Mouse (Mus musculus) thymus, adult 2 months (tissue): ENCODE results near the gene Fgfr2. TPM values are rescaled to one million over a fixed set of nuclear protein-coding genes. Genes with fewer than 3 reads are reported as not detected.

Experiments
- DNase-seq: peaks from one replicate; pipeline ENCODE4 v3.0.0; 2021
- H3K27ac ChIP-seq: fragments of 200-500 bp; 2 replicates; pipeline ENCODE4 v1.5.1; 2012; ENCODE audit warnings: low read length, control low read depth; ENCODE audit not compliant: control insufficient read depth, insufficient read depth
- H3K27me3 ChIP-seq: fragments of 200-500 bp; 2 replicates; pipeline ENCODE4 v1.6.1; 2012; ENCODE audit warnings: mild to moderate bottlenecking, low read length, moderate library complexity, mixed read lengths; ENCODE audit not compliant: control insufficient read depth, insufficient read depth
- H3K36me3 ChIP-seq: fragments of 200-500 bp; 2 replicates; pipeline ENCODE4 v1.6.1; 2012; ENCODE audit warnings: mild to moderate bottlenecking, low read length, moderate library complexity; ENCODE audit not compliant: control insufficient read depth, insufficient read depth
- H3K4me1 ChIP-seq: fragments of 200-500 bp; replicated peaks from 2 replicates; pipeline ENCODE4 v1.6.1; 2012; ENCODE audit warnings: low read length; ENCODE audit not compliant: control insufficient read depth, insufficient read depth
- H3K4me3 ChIP-seq: fragments of 200-500 bp; 2 replicates; pipeline ENCODE4 v1.5.1; 2012; ENCODE audit warnings: mild to moderate bottlenecking, low read length, control low read depth, moderate library complexity; ENCODE audit not compliant: control insufficient read depth, insufficient read depth
- CTCF ChIP-seq: fragments of 200-500 bp; IDR thresholded peaks from 2 replicates; pipeline ENCODE4 v1.5.1; 2012; ENCODE audit warnings: mild to moderate bottlenecking, control low read depth, low read length, moderate library complexity, borderline replicate concordance; ENCODE audit not compliant: control insufficient read depth, poor library complexity, insufficient read depth; ENCODE audit errors: extremely low read depth
- POLR2A ChIP-seq: fragments of 200-500 bp; IDR thresholded peaks from 2 replicates; pipeline ENCODE4 v1.6.1; 2012; ENCODE audit warnings: mild to moderate bottlenecking, low read length, control low read depth, moderate library complexity; ENCODE audit not compliant: control insufficient read depth, poor library complexity, insufficient read depth; ENCODE audit errors: extremely low read depth
- WGBS: fragments of 180-500 bp; shearing (Covaris S2); methylation state at CpG from one replicate; pipeline ENCODE4 v1.1.7; 2018; 5-methylcytosine and 5-hydroxymethylcytosine counted together
- polyA plus RNA-seq: library from polyadenylated mRNA; depleted of rRNA; stranded (reverse); fragments of >200 nt; gene quantifications from 2 replicates; pipeline ENCODE4 v1.2.3, GENCODE M21; 2012

Fgfr2 gene
- polyA plus RNA-seq, 1 experiment = 12.1 TPM

DNA sequence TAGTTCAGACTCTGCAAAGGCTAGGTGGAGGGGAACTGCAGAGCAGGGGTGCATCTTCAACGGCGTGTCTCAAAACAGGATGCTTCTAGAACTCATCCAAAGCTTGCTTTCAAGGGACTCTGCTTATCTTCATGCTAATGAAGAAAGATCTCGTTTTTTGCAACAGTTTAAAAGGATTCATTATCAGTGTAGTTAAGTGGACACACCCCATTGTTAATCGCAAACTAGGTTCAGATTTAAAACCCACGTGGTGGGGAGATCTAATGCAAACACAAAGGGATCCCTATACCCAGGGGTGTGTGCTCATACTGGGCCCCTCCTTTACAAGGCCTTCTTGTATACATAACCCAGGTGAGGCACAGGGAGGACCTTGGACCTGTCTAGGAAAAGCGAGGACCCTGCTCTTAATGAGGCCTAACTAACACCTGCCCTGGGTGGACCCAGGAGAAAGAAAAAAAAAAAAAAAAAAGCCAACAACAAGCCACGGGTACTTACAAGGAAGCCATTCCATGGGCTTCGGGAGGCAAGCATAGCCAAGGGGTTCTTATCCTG lies 93.6 kb downstream of the Fgfr2 start:
- no peak overlapping the region for H3K27ac ChIP-seq
- TF ChIP-seq POLR2A (no peak), CTCF (no peak)
- no peaks in the 10 kb centered on the region for H3K36me3 ChIP-seq
- WGBS = 86% methylated on average over 8 of the region's 8 CpGs
- no peaks in the 10 kb centered on the region for H3K27me3 ChIP-seq
- DNase-seq = no peak
- H3K4me3 ChIP-seq = no peak overlapping the region
- no peaks in the 10 kb centered on the region for H3K4me1 ChIP-seq

DNA sequence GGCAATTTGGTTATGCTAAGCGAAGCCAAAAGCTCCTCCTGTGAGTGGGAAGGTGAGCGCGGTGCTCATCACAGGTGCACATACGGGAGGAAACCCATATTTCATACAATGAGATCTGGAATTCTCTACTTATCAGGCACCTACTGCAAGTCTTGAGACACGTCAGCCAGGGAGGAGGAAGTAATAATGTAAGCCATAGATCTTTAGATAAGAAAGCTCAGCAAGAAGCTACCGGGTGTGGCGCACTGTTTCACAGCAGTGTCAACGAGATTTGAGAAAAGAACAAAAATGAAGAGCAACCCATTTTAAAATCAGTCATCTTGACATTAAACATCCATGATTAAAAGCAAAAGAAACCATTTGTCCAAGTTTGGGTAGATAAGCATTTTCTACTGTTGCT lies 94.1 kb downstream of the Fgfr2 start:
- Histone ChIP-seq H3K4me3 (no peak overlapping the region), H3K4me1 (no peaks in the 10 kb centered on the region), H3K36me3 (no peaks in the 10 kb centered on the region), H3K27ac (no peak overlapping the region), H3K27me3 (no peaks in the 10 kb centered on the region)
- TF ChIP-seq POLR2A (no peak), CTCF (no peak)
- WGBS = 56% methylated on average over 8 of the region's 8 CpGs
- DNase-seq = no peak

GRCm38 (mm10) chr7:133027930-133028329 lies 95.2 kb downstream of the Fgfr2 start:
- WGBS = 98% methylated on average over 4 of the region's 4 CpGs
- Histone ChIP-seq H3K27ac (no peak overlapping the region), H3K27me3 (no peaks in the 10 kb centered on the region), H3K4me1 (no peaks in the 10 kb centered on the region), H3K4me3 (no peak overlapping the region), H3K36me3 (no peaks in the 10 kb centered on the region)
- DNase-seq = no peak
- TF ChIP-seq POLR2A (no peak), CTCF (no peak)

- 72% methylated on average over 1 of the region's 1 CpGs for WGBS
- Histone ChIP-seq H3K27me3 (no peaks in the 10 kb centered on the region), H3K4me1 (no peaks in the 10 kb centered on the region; the same call in 1 of the 2 replicates), H3K4me3 (no peak overlapping the region), H3K36me3 (no peaks in the 10 kb centered on the region), H3K27ac (no peak overlapping the region)
- TF ChIP-seq POLR2A (no peak), CTCF (no peak)
- no peak for DNase-seq
These were observed 98.5 kb downstream of the Fgfr2 start for GRCm38 (mm10) chr7:133024694-133025093.

- Histone ChIP-seq H3K27ac (no peak overlapping the region), H3K4me1 (no peaks in the 10 kb centered on the region; the same call in 1 of the 2 replicates), H3K27me3 (no peaks in the 10 kb centered on the region), H3K4me3 (no peak overlapping the region), H3K36me3 (no peaks in the 10 kb centered on the region)
- TF ChIP-seq POLR2A (no peak), CTCF (no peak)
- 51% methylated on average over 6 of the region's 6 CpGs for WGBS
- DNase-seq = no peak
These were observed 103.6 kb downstream of the Fgfr2 start for GRCm38 (mm10) chr7:133019481-133020020.

DNA sequence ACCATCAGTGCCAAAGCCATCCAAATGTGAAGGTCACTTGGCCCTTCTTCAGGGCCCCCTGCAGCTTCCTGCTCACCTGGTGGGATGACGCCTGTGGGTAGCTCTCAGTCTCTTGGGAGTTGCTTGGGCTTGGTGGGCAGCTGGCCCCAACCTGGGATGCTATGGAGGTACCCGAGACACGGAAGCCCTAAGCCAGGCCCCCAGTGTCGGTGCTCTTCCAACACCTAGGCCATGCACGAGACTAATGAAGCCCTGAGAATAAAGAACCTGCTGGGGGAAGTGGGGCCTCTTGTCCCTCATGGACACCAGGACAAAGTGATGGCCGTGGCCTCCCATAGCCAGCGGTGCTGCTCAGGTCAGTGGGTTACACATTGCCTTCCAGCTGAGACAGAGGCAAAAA lies 104.2 kb downstream of the Fgfr2 start:
- H3K4me3 ChIP-seq = no peak overlapping the region
- no peak overlapping the region for H3K27ac ChIP-seq
- 95% methylated on average over 7 of the region's 7 CpGs for WGBS
- H3K36me3 ChIP-seq = no peaks in the 10 kb centered on the region
- no peaks in the 10 kb centered on the region for H3K27me3 ChIP-seq
- no peak for DNase-seq
- TF ChIP-seq CTCF (no peak), POLR2A (no peak)
- no peaks in the 10 kb centered on the region; the same call in 1 of the 2 replicates for H3K4me1 ChIP-seq
